Mouse (Mus musculus) MEL (cell line): ENCODE results near the gene Gm3880. TPM values are rescaled to one million over a fixed set of nuclear protein-coding genes. Genes with fewer than 3 reads are reported as not detected.

Experiments
- DNase-seq: peaks from one replicate; pipeline ENCODE4 v3.0.0; 2011; ENCODE audit warnings: low read depth, low spot score
- H3K27ac ChIP-seq: 2 replicates; pipeline ENCODE4 v1.5.1; 2012; ENCODE audit warnings: low read depth, mild to moderate bottlenecking, control low read depth, low read length, moderate library complexity; ENCODE audit not compliant: control insufficient read depth
- H3K27me3 ChIP-seq, 2 experiments: fragments of 150-350 bp in 1 of 2; sonication (generic) in 1 of 2; 2 replicates each; pipeline ENCODE4 v1.6.1; 2012; ENCODE audit warnings: low read length in 2 of 2, mild to moderate bottlenecking in 2 of 2, improper control_type of control experiment in 1 of 2, moderate library complexity in 1 of 2; ENCODE audit not compliant: insufficient read depth in 2 of 2, control insufficient read depth in 1 of 2
- H3K36me3 ChIP-seq, 2 experiments: 2 replicates each; pipeline ENCODE4 v1.6.1; 2012 to 2014; ENCODE audit warnings: low read length in 2 of 2, improper control_type of control experiment in 1 of 2, inconsistent platforms in 1 of 2, mild to moderate bottlenecking in 1 of 2; ENCODE audit not compliant: insufficient read depth in 2 of 2, control insufficient read depth in 1 of 2
- H3K4me1 ChIP-seq, 2 experiments: fragments of 150-350 bp in 1 of 2; sonication (generic) in 1 of 2; 2 replicates each; pipeline ENCODE4 v1.6.1; 2012; ENCODE audit warnings: low read length in 2 of 2, improper control_type of control experiment in 1 of 2, mild to moderate bottlenecking in 1 of 2; ENCODE audit not compliant: insufficient read depth in 2 of 2, control insufficient read depth in 1 of 2
- H3K4me3 ChIP-seq, 2 experiments: fragments of 150-350 bp in 1 of 2; sonication (generic) in 1 of 2; 2 replicates each; pipeline ENCODE4 v1.5.1; 2012; ENCODE audit warnings: low read depth in 2 of 2, low read length in 2 of 2, mild to moderate bottlenecking in 2 of 2, moderate library complexity in 2 of 2, control low read depth in 1 of 2, improper control_type of control experiment in 1 of 2; ENCODE audit not compliant: control insufficient read depth in 1 of 2, insufficient read depth in 1 of 2
- H3K79me2 ChIP-seq: 2 replicates; pipeline ENCODE4 v1.6.1; 2012; ENCODE audit warnings: mild to moderate bottlenecking, low read length, moderate library complexity; ENCODE audit not compliant: control insufficient read depth, poor library complexity, insufficient read depth
- H3K9ac ChIP-seq: 2 replicates; pipeline ENCODE4 v1.6.1; 2012; ENCODE audit warnings: low read depth, mild to moderate bottlenecking, control low read depth, low read length, moderate library complexity; ENCODE audit not compliant: control insufficient read depth, poor library complexity, severe bottlenecking
- H3K9me3 ChIP-seq: fragments of 150-350 bp; sonication (generic); replicated peaks from 2 replicates; pipeline ENCODE4 v1.6.1; 2012; ENCODE audit warnings: mild to moderate bottlenecking, low read length, improper control_type of control experiment, moderate library complexity; ENCODE audit not compliant: insufficient read depth
- BHLHE40 ChIP-seq: IDR thresholded peaks from 2 replicates; pipeline ENCODE4 v1.6.1; 2012; ENCODE audit warnings: low read depth, mild to moderate bottlenecking, inconsistent platforms, low read length, improper control_type of control experiment, borderline replicate concordance
- EP300 ChIP-seq, 2 experiments: IDR thresholded peaks; 2 replicates each; pipeline ENCODE4 v1.6.1; 2011; ENCODE audit warnings: improper control_type of control experiment in 2 of 2, low read length in 2 of 2, low read depth in 1 of 2, mild to moderate bottlenecking in 1 of 2
- GABPA ChIP-seq: IDR thresholded peaks from 2 replicates; pipeline ENCODE4 v1.6.1; 2012; ENCODE audit warnings: low read depth, mild to moderate bottlenecking, inconsistent platforms, low read length, improper control_type of control experiment, moderate library complexity
- MYB ChIP-seq: IDR thresholded peaks from 2 replicates; pipeline ENCODE4 v1.6.1; 2011; ENCODE audit warnings: mild to moderate bottlenecking, low read depth, low read length, improper control_type of control experiment
- MYC ChIP-seq: IDR thresholded peaks from 2 replicates; pipeline ENCODE4 v1.6.1; 2011; ENCODE audit warnings: low read depth, mild to moderate bottlenecking, low read length, improper control_type of control experiment, moderate library complexity
- NRF1 ChIP-seq: IDR thresholded peaks from 2 replicates; pipeline ENCODE4 v1.6.1; 2014; ENCODE audit warnings: low read depth, mild to moderate bottlenecking, inconsistent platforms, low read length, improper control_type of control experiment, moderate library complexity; ENCODE audit not compliant: poor library complexity, insufficient read depth, severe bottlenecking
- POLR2A ChIP-seq, 2 experiments: IDR thresholded peaks; 2 replicates each; pipeline ENCODE4 v1.6.1; 2011 to 2012; ENCODE audit warnings: low read length in 2 of 2, mild to moderate bottlenecking in 2 of 2, control low read depth in 1 of 2, improper control_type of control experiment in 1 of 2, low read depth in 1 of 2, moderate library complexity in 1 of 2; ENCODE audit not compliant: control insufficient read depth in 1 of 2, insufficient read depth in 1 of 2, poor library complexity in 1 of 2
- RAD21 ChIP-seq: IDR thresholded peaks from 2 replicates; pipeline ENCODE4 v1.6.1; 2011; ENCODE audit warnings: mild to moderate bottlenecking, low read depth, low read length, improper control_type of control experiment
- RCOR1 ChIP-seq: IDR thresholded peaks from 2 replicates; pipeline ENCODE4 v1.6.1; 2012; ENCODE audit warnings: low read depth, mild to moderate bottlenecking, inconsistent platforms, low read length, improper control_type of control experiment
- SIN3A ChIP-seq: IDR thresholded peaks from 2 replicates; pipeline ENCODE4 v1.6.1; 2012; ENCODE audit warnings: low read length, improper control_type of control experiment, inconsistent platforms
- TBP ChIP-seq: IDR thresholded peaks from 2 replicates; pipeline ENCODE4 v1.8.0; 2011; ENCODE audit warnings: low read depth, low read length, improper control_type of control experiment
- TCF12 ChIP-seq: IDR thresholded peaks from 2 replicates; pipeline ENCODE4 v1.6.1; 2014; ENCODE audit warnings: low read depth, mild to moderate bottlenecking, inconsistent platforms, low read length, improper control_type of control experiment, moderate library complexity
- UBTF ChIP-seq: IDR thresholded peaks from 2 replicates; pipeline ENCODE4 v1.6.1; 2012; ENCODE audit warnings: low read depth, mild to moderate bottlenecking, inconsistent platforms, low read length, improper control_type of control experiment, moderate library complexity, borderline replicate concordance; ENCODE audit not compliant: insufficient read depth
- USF2 ChIP-seq, 2 experiments: IDR thresholded peaks; 2 replicates each; pipeline ENCODE4 v1.6.1; 2011 to 2012; ENCODE audit warnings: improper control_type of control experiment in 2 of 2, low read length in 2 of 2, borderline replicate concordance in 1 of 2, inconsistent platforms in 1 of 2, low read depth in 1 of 2, mild to moderate bottlenecking in 1 of 2; ENCODE audit not compliant: insufficient read depth in 1 of 2
- polyA plus RNA-seq, 2 experiments: library from polyadenylated mRNA; stranded (reverse) in 1 of 2; unstranded in 1 of 2; fragments of >175 nt in 1 of 2; fragments of >200 nt in 1 of 2; gene quantifications; 2 replicates each; pipeline versions ENCODE4 v1.2.1 to v1.2.4; 2012; ENCODE audit warnings: low replicate concordance in 2 of 2, low read depth in 1 of 2; ENCODE audit not compliant: insufficient read length in 2 of 2, insufficient read depth in 1 of 2, missing spikeins in 1 of 2
- total RNA-seq: library from RNA; depleted of rRNA; stranded (reverse); fragments of 300-350 nt; gene quantifications from 2 replicates; pipeline ENCODE4 v1.2.3, GENCODE M21; 2012

Gm3880 gene
- total and polyA plus RNA-seq, 3 experiments, result not detected

DNA sequence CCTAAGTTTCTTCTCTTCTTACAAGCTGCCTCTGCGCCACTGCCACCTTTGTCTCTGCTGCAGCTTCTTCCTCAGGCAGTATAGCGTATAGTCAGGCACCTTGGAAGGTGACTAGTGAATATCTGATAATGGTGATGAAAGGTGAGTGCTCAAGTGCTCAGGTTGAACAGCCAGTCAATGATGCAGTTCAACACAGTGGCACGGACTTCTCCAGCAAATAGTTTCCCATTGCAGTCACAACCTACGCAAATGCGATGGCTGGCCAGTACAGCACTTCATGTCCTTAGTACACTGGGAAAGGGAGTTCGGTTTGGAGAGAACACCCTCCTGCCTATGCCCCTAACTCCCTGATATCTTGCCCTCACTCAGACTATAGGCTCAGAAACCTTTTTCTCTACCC lies 41.6 kb downstream of the Gm3880 start:
- TF ChIP-seq RCOR1, result no peak
- TF ChIP-seq RAD21, result no peak
- no peak for TF ChIP-seq BHLHE40
- no peak for TF ChIP-seq TCF12
- no peak for TF ChIP-seq GABPA
- no peak for TF ChIP-seq TBP
- no peak for TF ChIP-seq POLR2A (IDR thresholded peaks at IDR 0.05; ENCODE audit: control insufficient read depth in 1 of 2, insufficient read depth in 1 of 2, low read depth in 1 of 2, low read length in 2 of 2, poor library complexity in 1 of 2)
- TF ChIP-seq SIN3A, result no peak
- no peak for TF ChIP-seq UBTF
- Histone ChIP-seq H3K27me3 (no peaks in the 10 kb centered on the region), H3K79me2 (peaks cover 2% of the 10 kb centered on the region; the same call in 1 of the 2 replicates), H3K4me3 (peak overlapping the region; percentile 90 to 93), H3K9me3 (no peaks in the 10 kb centered on the region), H3K9ac (peak overlapping the region; percentile 86), H3K4me1 (no peaks in the 10 kb centered on the region), H3K36me3 (peaks cover 0 to 2% of the 10 kb centered on the region in 2 experiments; a peak in 1 of 4 replicates), H3K27ac (no peak overlapping the region)
- no peak for DNase-seq

DNA sequence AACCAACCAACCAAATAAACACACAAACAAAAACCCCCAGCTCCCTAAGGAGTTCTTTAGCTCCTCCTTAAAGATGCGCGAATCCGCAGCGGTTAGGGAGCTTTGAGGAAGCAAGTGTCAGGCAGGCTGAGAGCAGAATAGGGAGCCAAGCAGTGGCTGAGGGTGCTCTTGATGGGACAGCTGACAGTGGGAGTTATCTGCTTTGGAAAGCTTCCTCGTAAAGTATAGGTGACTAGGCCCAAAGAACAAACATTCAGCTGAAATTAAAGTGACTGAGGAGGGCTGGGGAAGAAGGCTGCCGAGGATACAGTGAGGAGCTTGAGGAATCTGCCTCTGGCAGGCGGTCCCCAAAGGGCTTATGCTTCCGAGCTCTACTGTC lies 42.2 kb downstream of the Gm3880 start:
- TF ChIP-seq MYB (no peak), USF2 (IDR thresholded peaks at IDR 0.05; ENCODE audit: borderline replicate concordance in 1 of 2, insufficient read depth in 1 of 2, low read depth in 1 of 2, low read length in 2 of 2) (no peak), POLR2A (IDR thresholded peaks at IDR 0.05; ENCODE audit: control insufficient read depth in 1 of 2, insufficient read depth in 1 of 2, low read depth in 1 of 2, low read length in 2 of 2, poor library complexity in 1 of 2) (no peak), EP300 (IDR thresholded peaks at IDR 0.05; ENCODE audit: low read depth in 1 of 2, low read length in 2 of 2) (no peak), GABPA (no peak), NRF1 (no peak), BHLHE40 (no peak), RAD21 (no peak), MYC (no peak)
- H3K27me3 ChIP-seq, result no peaks in the 10 kb centered on the region
- H3K27ac ChIP-seq, result peak overlapping the region; percentile 63
- peak; percentile 67 for DNase-seq
- no peaks in the 10 kb centered on the region for H3K9me3 ChIP-seq
- peak overlapping the region; percentile 90 to 93 for H3K4me3 ChIP-seq
- H3K79me2 ChIP-seq, result peaks cover 2% of the 10 kb centered on the region; the same call in 1 of the 2 replicates
- H3K4me1 ChIP-seq, result no peaks in the 10 kb centered on the region
- peak overlapping the region; percentile 86 for H3K9ac ChIP-seq
- peaks cover 0 to 2% of the 10 kb centered on the region in 2 experiments; a peak in 1 of 4 replicates for H3K36me3 ChIP-seq
